Mouse (Mus musculus) ovary, postnatal 14 days (tissue): ENCODE measurements around the gene Gm29554.
"Not testable (repeated sequence)": the region's sequence is repeated elsewhere in the genome, so short reads cannot be mapped to it uniquely, and the experiment has no call there.

Experiments used
- DNase-seq: peaks from one replicate; pipeline ENCODE4 v3.0.0; 2022; ENCODE audit warnings: low spot score

The Gm29554 gene

DNA sequence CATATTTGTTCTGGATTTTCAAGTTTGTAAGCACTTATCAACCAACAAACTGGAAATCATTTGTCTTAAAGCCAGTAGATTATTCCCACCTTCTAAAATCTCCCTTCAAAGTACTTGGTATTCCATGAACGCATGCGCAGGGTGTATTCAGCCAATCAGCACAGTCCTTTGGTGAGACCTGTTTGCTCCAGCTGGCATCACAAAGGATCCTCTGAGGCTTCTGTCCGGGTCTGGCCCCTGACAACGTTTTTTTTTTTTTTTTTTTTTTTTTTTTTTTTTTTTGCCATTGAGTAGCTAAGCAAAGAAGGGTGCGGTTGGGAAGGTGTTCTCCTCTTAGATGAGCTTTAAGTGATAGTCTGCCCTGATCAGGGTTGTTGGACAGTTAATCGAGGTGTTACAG is at the start of gene Gm29554:
Gm29554 (plus strand) TSS at position 301 of the 400 bp plus-strand sequence.
- DNase-seq: not testable (repeated sequence)
